Mouse (Mus musculus) neural tube, embryonic 14.5 days (tissue): ENCODE results near the gene Ttf1. TPM values are rescaled to one million over a fixed set of nuclear protein-coding genes. Genes with fewer than 3 reads are reported as not detected.
"Not testable (repeated sequence)": the region's sequence is repeated elsewhere in the genome, so short reads cannot be mapped to it uniquely, and the experiment has no call there.

ENCODE experiments used
- ATAC-seq: fragments of 200-750 bp; cut with Nextera tagmentation; 2 replicates; pipeline ENCODE4 v1.8.0; 2017; ENCODE audit warnings: low read depth, mild to moderate bottlenecking, moderate TSS enrichment, moderate library complexity
- H3K27ac ChIP-seq: fragments of 300-500 bp; sonication (generic); 2 replicates; pipeline ENCODE4 v1.5.1; 2014; ENCODE audit warnings: low read depth, mild to moderate bottlenecking, control low read depth, low read length, moderate library complexity, mixed read lengths
- H3K27me3 ChIP-seq: fragments of 300-500 bp; sonication (generic); 2 replicates; pipeline ENCODE4 v1.6.1; 2014; ENCODE audit warnings: low read length; ENCODE audit not compliant: control insufficient read depth, insufficient read depth
- H3K36me3 ChIP-seq: fragments of 300-500 bp; sonication (generic); 2 replicates; pipeline ENCODE4 v1.6.1; 2014; ENCODE audit warnings: low read length, mixed read lengths; ENCODE audit not compliant: control insufficient read depth, insufficient read depth
- H3K4me1 ChIP-seq: fragments of 300-500 bp; sonication (generic); 2 replicates; pipeline ENCODE4 v1.6.1; 2014; ENCODE audit warnings: low read length; ENCODE audit not compliant: control insufficient read depth, insufficient read depth
- H3K4me2 ChIP-seq: fragments of 300-500 bp; sonication (generic); 2 replicates; pipeline ENCODE4 v1.6.1; 2014; ENCODE audit warnings: mild to moderate bottlenecking, low read depth, low read length, control low read depth
- H3K4me3 ChIP-seq: fragments of 300-500 bp; sonication (generic); 2 replicates; pipeline ENCODE4 v1.5.1; 2014; ENCODE audit warnings: low read depth, low read length, control low read depth, mixed read lengths
- H3K9ac ChIP-seq: fragments of 300-500 bp; sonication (generic); replicated peaks from 2 replicates; pipeline ENCODE4 v1.6.1; 2014; ENCODE audit warnings: low read depth, mild to moderate bottlenecking, control low read depth, low read length, mixed read lengths
- H3K9me3 ChIP-seq: fragments of 300-500 bp; sonication (generic); 2 replicates; pipeline ENCODE4 v1.6.1; 2016; ENCODE audit warnings: low read length; ENCODE audit not compliant: control insufficient read depth
- WGBS: fragments of 180-500 bp; shearing (Covaris S2); extraction: QIAGEN DNeasy Blood & Tissue Kit; methylation state at CpG from one replicate; pipeline ENCODE4 v1.1.7; 2014; 5-methylcytosine and 5-hydroxymethylcytosine counted together
- polyA plus RNA-seq: library from polyadenylated mRNA; unstranded; fragments of >200 nt; fragmentation: Nextera tagmentation; extraction: Ambion mirVana; gene quantifications from 2 replicates; pipeline ENCODE4 v1.2.1, GENCODE M21; 2014

Ttf1 gene
- polyA plus RNA-seq, 1 experiment from 2014 or later, result 8.0 TPM

DNA sequence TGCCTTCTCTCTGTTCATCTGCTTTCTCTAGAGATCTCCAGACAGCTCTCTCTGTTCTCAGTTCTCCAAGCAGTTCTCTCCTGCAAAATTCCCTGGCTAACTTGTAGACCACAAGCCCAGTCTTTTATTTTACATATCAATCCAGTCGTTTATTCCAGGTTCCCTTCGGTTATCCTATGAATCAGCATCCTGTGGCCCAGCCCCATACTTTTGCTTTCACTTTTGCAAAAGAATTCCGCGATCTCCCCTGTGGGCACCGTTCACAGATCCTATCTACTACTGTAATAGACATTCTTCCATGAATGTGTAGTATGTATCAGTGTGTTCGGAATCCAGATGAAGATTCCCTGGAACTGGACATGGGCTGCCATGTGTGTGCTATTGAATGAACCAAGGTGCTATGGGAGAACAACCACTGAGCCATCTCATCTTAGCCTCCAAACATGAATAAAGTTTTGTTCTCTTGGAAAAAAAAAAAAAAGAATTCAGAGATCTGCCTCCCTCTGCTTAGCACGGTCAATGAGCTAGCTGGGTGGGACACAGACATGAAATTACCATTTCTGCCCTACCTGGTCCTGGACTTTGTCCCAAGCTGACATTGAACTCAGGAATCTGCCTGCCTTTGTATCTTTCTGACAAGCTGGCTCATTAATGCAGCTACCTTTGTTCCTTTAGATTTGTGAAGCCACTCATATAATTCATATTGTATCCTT is 40.9 kb downstream of the Ttf1 start:
- no peaks in the 10 kb centered on the region for H3K27me3 ChIP-seq
- H3K4me3 ChIP-seq, result no peak overlapping the region
- no peaks in the 10 kb centered on the region for H3K36me3 ChIP-seq
- WGBS, result 79% methylated on average over 7 of the region's 7 CpGs
- no peak for ATAC-seq
- H3K4me1 ChIP-seq, result no peaks in the 10 kb centered on the region
- H3K27ac ChIP-seq, result no peak overlapping the region
- H3K4me2 ChIP-seq, result no peak overlapping the region
- H3K9ac ChIP-seq, result no peak overlapping the region
- H3K9me3 ChIP-seq, result no peaks in the 10 kb centered on the region

DNA sequence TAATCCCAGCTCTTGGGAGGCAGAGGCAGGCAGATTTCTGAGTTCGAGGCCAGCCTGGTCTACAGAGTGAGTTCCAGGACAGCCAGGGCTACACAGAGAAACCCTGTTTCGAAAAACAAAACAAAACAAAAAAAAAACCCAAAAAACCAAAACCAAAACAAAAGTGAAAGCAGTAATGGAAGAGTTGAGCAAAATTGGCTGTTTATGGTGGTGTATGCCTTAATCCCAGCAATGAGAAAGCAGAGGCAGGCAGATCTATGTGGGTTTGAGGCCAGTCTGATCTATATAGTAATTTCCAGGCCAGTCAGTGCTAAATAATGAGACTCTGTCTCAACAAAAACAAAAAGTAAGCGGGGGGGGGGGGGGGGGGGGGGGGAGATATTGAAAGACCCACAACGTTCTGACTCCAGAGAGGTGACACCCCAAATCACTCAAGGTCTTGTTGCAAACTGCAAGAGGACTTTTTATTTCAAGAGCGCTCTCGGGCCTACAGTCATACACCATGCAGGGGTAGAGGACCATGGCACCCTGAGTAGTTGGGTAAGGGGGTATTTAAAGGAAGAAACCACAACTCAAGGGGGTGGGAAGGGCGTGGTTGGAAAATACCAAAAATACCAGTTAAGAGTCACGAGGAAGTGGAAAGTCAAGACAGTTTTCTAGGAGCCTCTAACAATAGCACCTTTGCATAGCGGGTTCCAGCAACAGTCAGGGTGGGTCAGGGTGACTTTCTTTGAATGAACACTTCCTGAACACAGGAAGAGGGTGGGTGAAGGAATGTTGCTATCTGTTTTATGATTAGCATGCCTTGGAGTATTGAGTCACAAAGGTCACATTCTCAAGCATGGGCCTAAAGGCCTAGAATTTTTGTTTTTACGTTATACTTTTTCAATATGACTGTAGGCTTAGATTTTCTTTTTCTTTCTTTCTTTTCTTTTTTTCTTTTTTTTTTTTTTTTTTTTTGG is 42.6 kb downstream of the Ttf1 start:
- not testable (repeated sequence) for H3K27me3 ChIP-seq, H3K36me3 ChIP-seq, H3K9ac ChIP-seq, H3K27ac ChIP-seq, H3K4me1 ChIP-seq, ATAC-seq, H3K4me2 ChIP-seq, H3K9me3 ChIP-seq, H3K4me3 ChIP-seq
- WGBS, result 90% methylated on average over 9 of the region's 10 CpGs

DNA sequence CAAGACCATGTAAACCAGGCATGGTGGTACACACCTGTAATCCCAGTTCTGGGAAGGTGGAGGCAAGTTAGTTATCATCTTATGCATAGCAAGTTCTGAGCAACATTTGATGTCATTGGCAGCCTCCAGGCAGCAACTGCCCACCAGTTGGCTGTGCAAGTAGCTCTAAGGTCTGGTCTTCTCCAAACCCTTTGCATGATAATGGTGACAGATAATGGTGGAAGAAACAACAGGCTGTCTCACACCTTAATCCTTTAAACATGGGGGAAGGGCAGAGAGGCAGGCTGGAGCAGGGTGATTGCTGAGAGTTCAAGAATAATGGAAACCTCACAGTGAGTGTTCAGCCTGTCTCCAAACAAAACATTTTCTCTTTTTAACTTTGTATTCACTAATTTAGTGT is 60.9 kb downstream of the Ttf1 start:
- no peaks in the 10 kb centered on the region for H3K9me3 ChIP-seq
- H3K36me3 ChIP-seq, result no peaks in the 10 kb centered on the region
- H3K4me1 ChIP-seq, result peaks cover under 1% of the 10 kb centered on the region
- H3K4me3 ChIP-seq, result no peak overlapping the region
- H3K9ac ChIP-seq, result no peak overlapping the region
- H3K27ac ChIP-seq, result no peak overlapping the region
- H3K4me2 ChIP-seq, result no peak overlapping the region
- ATAC-seq, result no peak
- H3K27me3 ChIP-seq, result no peaks in the 10 kb centered on the region

DNA sequence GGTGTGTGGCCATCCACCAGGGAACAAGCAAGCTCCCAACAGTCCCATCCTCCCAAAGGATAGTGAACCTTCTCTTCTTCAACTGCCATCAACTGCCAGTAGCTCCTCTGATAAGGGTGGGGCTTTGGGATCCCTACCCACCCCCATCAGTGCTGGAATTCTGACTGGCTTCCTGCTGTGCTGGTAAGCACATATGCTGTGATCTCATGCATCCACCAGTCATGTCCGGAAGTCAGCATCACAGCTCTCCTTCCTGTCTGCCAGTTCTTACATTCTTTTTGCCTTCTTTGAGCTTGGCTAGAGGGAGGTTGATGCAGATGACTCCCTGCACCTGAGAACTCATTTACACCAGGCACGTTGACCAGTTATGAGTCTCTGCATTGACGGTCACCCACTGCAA is 62.4 kb downstream of the Ttf1 start:
- H3K4me2 ChIP-seq, result no peak overlapping the region
- H3K4me1 ChIP-seq, result peaks cover 9% of the 10 kb centered on the region
- 77% methylated on average over 3 of the region's 3 CpGs for WGBS
- H3K27ac ChIP-seq, result no peak overlapping the region
- no peaks in the 10 kb centered on the region for H3K36me3 ChIP-seq
- H3K9me3 ChIP-seq, result no peaks in the 10 kb centered on the region
- H3K27me3 ChIP-seq, result no peaks in the 10 kb centered on the region
- H3K9ac ChIP-seq, result no peak overlapping the region
- H3K4me3 ChIP-seq, result no peak overlapping the region
- no peak for ATAC-seq

DNA sequence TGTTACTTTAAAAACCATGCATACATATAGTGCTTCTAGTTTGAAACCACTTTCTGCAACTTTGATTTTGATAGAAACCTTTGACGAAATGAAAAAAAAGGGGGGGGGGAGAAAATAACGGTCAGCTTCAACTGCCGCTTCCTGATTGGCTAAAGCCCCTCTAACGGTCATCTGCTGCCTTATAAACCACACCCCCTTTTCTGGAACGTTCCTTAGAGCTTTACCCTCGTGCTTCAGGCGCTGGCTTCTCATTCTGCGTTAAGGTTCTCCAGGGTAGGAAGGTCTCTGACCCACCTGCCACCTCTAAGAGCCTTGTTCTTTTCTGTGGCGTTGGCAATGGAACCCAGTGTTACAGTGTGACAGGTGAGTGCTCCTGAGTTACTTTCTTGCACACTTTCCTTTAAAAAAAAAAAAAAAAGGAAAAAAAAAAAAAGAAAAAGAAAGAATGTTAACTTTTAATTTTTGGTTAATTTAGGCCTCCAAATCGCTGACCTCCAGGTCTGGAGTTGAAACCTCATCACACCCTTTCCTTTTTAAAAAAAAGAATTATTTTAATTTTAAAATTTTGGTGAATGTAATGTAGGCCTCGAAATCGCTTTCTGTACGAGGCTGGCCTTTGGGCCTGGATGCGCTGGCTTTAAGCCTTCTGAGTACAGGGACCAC is 64.0 kb downstream of the Ttf1 start, which contains the start of gene Setx:
Gene Setx, plus strand, starts transcription at position 275 of the 663 bp plus-strand sequence.
- Histone ChIP-seq H3K9me3 (no peaks in the 10 kb centered on the region), H3K27me3 (no peaks in the 10 kb centered on the region), H3K27ac (peak within 1 kb of the TSS; percentile 90), H3K4me1 (peaks cover 9% of the 10 kb centered on the region), H3K9ac (peak within 1 kb of the TSS; percentile 93), H3K4me3 (peak within 1 kb of the TSS; percentile 76), H3K4me2 (peak within 1 kb of the TSS; percentile 86), H3K36me3 (no peaks in the 10 kb centered on the region)
- WGBS, result 64% methylated on average over 14 of the region's 14 CpGs
- no peak; the same call in 1 of the 2 replicates for ATAC-seq

DNA sequence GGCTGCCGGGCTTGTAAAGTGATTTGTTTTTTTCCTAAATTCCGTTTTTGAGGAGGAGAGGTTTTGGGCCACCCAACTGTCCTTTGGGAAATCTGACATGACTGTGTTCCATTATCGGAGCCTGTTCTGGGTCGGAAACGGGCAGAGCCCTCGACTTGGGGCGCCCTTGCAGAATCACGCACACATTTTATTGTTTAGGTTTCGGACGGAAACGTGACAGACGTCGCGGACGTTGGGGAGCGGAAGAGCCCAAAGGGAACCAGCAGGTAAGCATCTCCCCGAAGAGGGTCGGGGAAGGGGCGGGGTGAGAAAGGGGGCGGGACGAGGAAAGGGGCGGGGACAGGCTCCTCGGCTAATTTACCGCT is 64.5 kb downstream of the Ttf1 start:
- H3K9ac ChIP-seq, result peak overlapping the region; percentile 93
- under 1% methylated on average over 23 of the region's 24 CpGs for WGBS
- H3K27ac ChIP-seq, result peak overlapping the region; percentile 41
- peak overlapping the region; percentile 76 for H3K4me3 ChIP-seq
- H3K36me3 ChIP-seq, result peaks cover 5% of the 10 kb centered on the region; the same call in 1 of the 2 replicates
- H3K9me3 ChIP-seq, result no peaks in the 10 kb centered on the region
- H3K27me3 ChIP-seq, result no peaks in the 10 kb centered on the region
- ATAC-seq, result no peak
- H3K4me1 ChIP-seq, result peaks cover 9% of the 10 kb centered on the region
- H3K4me2 ChIP-seq, result peak overlapping the region; percentile 31

DNA sequence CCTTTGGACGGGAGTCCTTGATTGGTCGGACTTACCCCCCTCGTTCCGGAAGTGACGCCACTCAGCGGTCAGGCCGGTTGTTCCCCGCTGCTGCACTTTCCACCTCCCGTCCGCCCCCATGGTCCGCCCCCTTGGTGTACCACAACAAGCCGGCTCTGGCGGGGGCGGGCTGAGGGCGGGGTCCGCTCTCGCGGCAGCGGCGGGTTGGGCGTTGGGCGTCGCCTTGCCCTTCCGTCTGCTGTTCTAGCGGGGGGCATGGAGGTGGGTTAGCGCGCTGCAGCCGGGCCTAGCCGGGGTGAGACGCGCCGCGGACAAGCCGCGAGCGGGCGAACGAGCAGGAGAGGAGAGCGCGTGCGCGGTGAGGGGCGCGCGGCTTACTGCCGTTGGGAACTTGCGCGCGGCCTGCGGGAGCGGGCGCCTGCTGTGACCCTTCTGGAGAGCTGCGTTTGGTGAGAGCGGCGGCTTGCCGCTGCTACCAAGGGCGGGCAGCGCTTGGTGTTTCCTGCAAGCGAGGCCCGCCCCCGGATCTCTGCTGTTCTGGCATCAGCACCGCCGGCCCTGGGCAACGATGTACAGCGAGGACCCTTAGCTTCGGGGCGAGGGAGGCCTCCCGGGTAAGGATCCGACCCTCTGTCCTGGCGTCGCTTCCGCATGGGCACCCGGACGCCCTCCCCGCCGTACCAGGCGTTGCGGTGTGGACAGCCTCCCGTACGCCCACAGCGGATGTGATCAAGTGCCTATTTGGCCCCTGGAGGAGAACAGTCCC is 65.1 kb downstream of the Ttf1 start:
- Histone ChIP-seq H3K9me3 (no peaks in the 10 kb centered on the region), H3K27me3 (no peaks in the 10 kb centered on the region), H3K4me1 (peaks cover 9% of the 10 kb centered on the region), H3K4me3 (peak overlapping the region; percentile 76), H3K9ac (peak overlapping the region; percentile 93), H3K36me3 (peaks cover 11% of the 10 kb centered on the region; the same call in 1 of the 2 replicates), H3K27ac (peak overlapping the region; percentile 90), H3K4me2 (peak overlapping the region; percentile 86)
- under 1% methylated on average over 81 of the region's 81 CpGs for WGBS
- peak; percentile 97 for ATAC-seq

DNA sequence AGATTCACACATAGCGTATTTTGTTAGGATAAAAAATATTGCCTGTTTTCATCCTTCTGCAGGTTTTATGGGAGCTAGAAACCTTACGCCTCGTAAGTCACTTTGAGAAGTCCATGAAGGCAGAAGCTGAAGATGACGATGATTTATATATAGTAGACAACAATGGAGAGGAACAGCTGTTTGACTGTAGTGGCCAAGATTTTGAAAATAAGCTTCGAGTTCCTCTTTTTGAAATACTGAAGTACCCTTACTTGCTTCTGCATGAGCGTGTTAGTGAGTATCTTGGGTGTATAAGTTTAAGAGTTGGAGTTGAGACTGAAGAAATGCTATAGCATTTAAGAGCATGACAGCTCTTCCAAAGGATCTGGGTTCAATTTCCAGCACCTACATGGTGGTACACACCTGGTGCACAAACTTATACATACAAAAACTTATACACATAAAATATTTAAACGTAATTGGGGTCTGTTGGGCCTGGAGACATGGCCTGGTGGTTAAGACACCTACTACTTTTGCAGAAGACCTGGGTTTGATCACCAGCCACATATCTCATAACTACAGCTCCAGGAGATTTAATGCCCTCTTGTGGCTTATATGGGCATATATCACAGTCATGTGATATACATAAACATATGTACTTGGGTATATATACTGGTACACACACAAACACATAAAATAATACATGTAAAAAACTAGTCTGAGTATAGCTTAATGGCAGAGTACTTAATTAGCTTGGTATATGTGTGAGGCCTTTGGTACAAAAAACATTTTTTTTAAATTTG is 70.2 kb downstream of the Ttf1 start:
- Histone ChIP-seq H3K27ac (no peak overlapping the region), H3K36me3 (peaks cover 27% of the 10 kb centered on the region; the same call in 1 of the 2 replicates), H3K9ac (no peak overlapping the region), H3K9me3 (no peaks in the 10 kb centered on the region), H3K4me2 (no peak overlapping the region), H3K4me3 (no peak overlapping the region), H3K4me1 (peaks cover 9% of the 10 kb centered on the region), H3K27me3 (no peaks in the 10 kb centered on the region)
- 96% methylated on average over 7 of the region's 7 CpGs for WGBS
- no peak for ATAC-seq
